Mouse (Mus musculus): ENCODE measurements around the gene Chil4. TPM values are rescaled to one million over a fixed set of nuclear protein-coding genes. Genes with fewer than 3 reads are reported as not detected.

Chil4 gene
- total RNA-seq, 1 experiment from 2014 or later = not detected

DNA sequence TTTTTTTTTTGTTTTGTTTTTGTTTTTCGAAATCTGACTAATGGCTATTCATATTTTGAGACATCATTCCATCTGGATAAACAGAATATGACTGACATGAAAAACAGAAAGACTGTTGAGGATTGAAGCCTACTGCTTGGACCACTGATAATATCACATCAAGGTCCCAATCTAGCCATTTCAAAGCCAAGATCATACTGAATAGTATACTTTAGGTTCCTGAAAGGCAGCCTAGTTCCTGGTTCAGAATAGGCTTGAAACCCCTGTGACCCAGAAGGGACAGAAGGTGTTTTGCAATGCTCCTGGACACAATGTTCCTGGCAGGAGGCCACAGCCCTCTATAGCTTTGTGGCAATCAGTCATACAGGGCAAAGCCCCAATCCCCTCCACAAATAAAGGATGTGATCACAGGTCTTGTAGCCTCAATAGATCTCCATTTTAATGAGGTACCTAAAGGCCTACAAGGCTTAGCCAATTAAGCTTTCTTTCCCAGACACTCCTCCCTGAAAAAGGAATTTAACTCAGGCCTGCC, 48.7 kb downstream of the Chil4 start:
- no peak for DNase-seq

GRCm38 (mm10) chr3:106167464-106167863, 51.8 kb downstream of the Chil4 start, which contains the start of gene Chil3:
TSS of gene Chil3 (minus strand) at chr3:106167564.
- DNase-seq = no peak

DNA sequence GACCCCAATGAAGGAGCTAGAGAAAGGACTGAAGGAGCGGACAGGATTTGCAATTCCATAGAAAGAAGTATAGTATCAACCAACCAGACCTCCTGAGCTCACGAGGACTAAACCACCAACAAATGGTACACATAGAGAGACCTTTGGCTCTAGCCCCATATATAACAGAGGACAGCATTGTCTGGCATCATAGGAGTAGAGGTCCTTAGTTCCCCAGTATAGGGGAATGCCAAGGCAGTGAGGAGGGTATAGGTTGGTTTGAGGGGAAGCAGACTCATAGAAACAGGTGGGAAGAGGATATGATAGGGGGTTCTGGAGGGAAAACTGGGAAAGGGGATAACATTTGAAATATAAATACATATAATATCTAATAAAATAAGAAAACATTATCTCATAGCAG, 64.9 kb downstream of the Chil4 start:
- no peak for DNase-seq

Other genes starting within 250 kb of the Chil4 start
- 0.82 and 1.1 TPM in 2 replicates for gene Ovgp1, start 245.8 kb downstream of the Chil4 start, total RNA-seq (2021)
- not detected in 2 replicates for gene Pifo, start 204.9 kb downstream of the Chil4 start, total RNA-seq (2021)
- gene Chil5, start 186.7 kb downstream of the Chil4 start, total RNA-seq (2021) = 0.38 TPM in 1 of 2 replicates, not detected in the other
- not detected in 2 replicates for gene Chia1, start 106.3 kb downstream of the Chil4 start, total RNA-seq (2021)
- gene Chil3, start 51.9 kb downstream of the Chil4 start, total RNA-seq (2021) = 0.83 and 3.0 TPM in 2 replicates
- gene Chil6, start 186.7 kb upstream of the Chil4 start, total RNA-seq (2021) = not detected in 2 replicates

Measured in adrenal gland, postnatal 14 days (tissue).